16 mouse cellular contexts compared by ENCODE assay signal in genomic region chr1:39583173-39583572, GRCm38 (mm10).
"Had no signal": no experiment of that assay in that cellular context is flagged by ENCODE, and none has a peak within 500 bp of the region (broad histone marks: within the 10 kb centered on the region; RNA-seq: fewer than 3 reads in every experiment).

No protein-coding gene starts in this region.

- H3K4me3 ChIP-seq: layer of hippocampus, adult 2 months; liver, embryonic 13.5 days; midbrain, embryonic 13.5 days; neural tube, embryonic 12.5 days; neural tube, embryonic 15.5 days had no signal

- ATAC-seq: intestine, postnatal 0 days; midbrain, embryonic 13.5 days had no signal

- H3K4me2 ChIP-seq: liver, embryonic 13.5 days; lung, embryonic 14.5 days; midbrain, embryonic 13.5 days; neural tube, embryonic 12.5 days; neural tube, embryonic 15.5 days had no signal

- H3K36me3 ChIP-seq: liver, embryonic 13.5 days; midbrain, embryonic 13.5 days; neural tube, embryonic 12.5 days; neural tube, embryonic 15.5 days had no signal

- H3K27ac ChIP-seq: layer of hippocampus, adult 2 months; liver, embryonic 13.5 days; midbrain, embryonic 13.5 days; neural tube, embryonic 12.5 days; neural tube, embryonic 15.5 days had no signal

- H3K9me3 ChIP-seq: liver, embryonic 13.5 days; midbrain, embryonic 13.5 days; neural tube, embryonic 12.5 days; neural tube, embryonic 15.5 days had no signal

- H3K4me1 ChIP-seq: midbrain, embryonic 13.5 days; neural tube, embryonic 12.5 days; neural tube, embryonic 15.5 days had no signal

- DNase-seq: kidney, adult 2 months; kidney, postnatal 10 days; layer of hippocampus, adult 9-11 months; liver, embryonic 13.5 days; lung, embryonic 14.5 days; lung, postnatal 10 days; retina, postnatal 1 day; right cerebral cortex, postnatal 25 days; spleen, adult 18-20 months; thymus, adult 18-20 months; thymus, postnatal 36 days had no signal

- H3K9ac ChIP-seq: liver, embryonic 13.5 days; lung, embryonic 14.5 days; midbrain, embryonic 13.5 days; neural tube, embryonic 12.5 days; neural tube, embryonic 15.5 days had no signal

- H3K27me3 ChIP-seq: liver, embryonic 13.5 days; midbrain, embryonic 13.5 days; neural tube, embryonic 12.5 days; neural tube, embryonic 15.5 days had no signal
